Mouse (Mus musculus) G1E (cell line): ENCODE measurements around the gene Zdhhc17. TPM values are rescaled to one million over a fixed set of nuclear protein-coding genes. Genes with fewer than 3 reads are reported as not detected.

Source experiments
- ATAC-seq: 2 replicates; pipeline ENCODE4 v1.8.0; 2016; ENCODE audit warnings: mild to moderate bottlenecking; ENCODE audit not compliant: insufficient number of reproducible peaks, poor library complexity, low FRiP score, severe bottlenecking; ENCODE audit errors: extremely low read depth
- DNase-seq: peaks from one replicate; pipeline ENCODE4 v3.0.0; 2012; ENCODE audit warnings: low spot score
- H3K27me3 ChIP-seq: 2 replicates; pipeline ENCODE4 v1.6.1; 2012; ENCODE audit warnings: mild to moderate bottlenecking, low read length, inconsistent platforms; ENCODE audit not compliant: insufficient read depth
- H3K36me3 ChIP-seq: replicated peaks from 2 replicates; pipeline ENCODE3; 2012; ENCODE audit warnings: mild to moderate bottlenecking, inconsistent platforms
- H3K4me1 ChIP-seq: 2 replicates; pipeline ENCODE4 v1.6.1; 2012; ENCODE audit warnings: low read depth, low read length, inconsistent platforms, mixed read lengths; ENCODE audit not compliant: insufficient read depth
- H3K4me3 ChIP-seq: 2 replicates; pipeline ENCODE4 v1.5.1; 2012; ENCODE audit warnings: low read depth, mild to moderate bottlenecking, inconsistent platforms, low read length, moderate library complexity, mixed read lengths
- H3K9me3 ChIP-seq: replicated peaks from 2 replicates; pipeline ENCODE4 v1.6.1; 2012; ENCODE audit warnings: inconsistent platforms
- CTCF ChIP-seq: IDR thresholded peaks from 2 replicates; pipeline ENCODE4 v1.5.1; 2012; ENCODE audit warnings: low read depth, low read length, inconsistent platforms, mixed read lengths
- GATA1 ChIP-seq: IDR thresholded peaks from 2 replicates; pipeline ENCODE4 v1.6.1; 2012; ENCODE audit warnings: borderline replicate concordance, low read length, inconsistent platforms, mixed read lengths
- GATA2 ChIP-seq: IDR thresholded peaks from 2 replicates; pipeline ENCODE4 v1.6.1; 2012; ENCODE audit warnings: low read depth, low read length, inconsistent platforms, borderline replicate concordance
- POLR2AphosphoS5 ChIP-seq: IDR thresholded peaks from 2 replicates; pipeline ENCODE4 v1.6.1; 2012; ENCODE audit warnings: low read depth, low read length, inconsistent platforms; ENCODE audit not compliant: insufficient replicate concordance
- TAL1 ChIP-seq: conservative IDR thresholded peaks from 2 replicates; pipeline ENCODE4 v1.6.1; 2012; ENCODE audit warnings: low read depth, low read length, inconsistent platforms, mixed read lengths
- polyA plus RNA-seq: library from polyadenylated mRNA; stranded (reverse); fragments of >175 nt; gene quantifications from 2 replicates; pipeline ENCODE4 v1.2.3, GENCODE M21; 2012
- total RNA-seq, 2 experiments: library from RNA; stranded (forward) in 1 of 2; stranded (reverse) in 1 of 2; fragments of 200-1000 nt in 1 of 2; fragments of >200 nt in 1 of 2; fragmentation: Nextera tagmentation in 1 of 2; gene quantifications; 2 replicates each; pipeline ENCODE4 v1.2.3; 2014 to 2017

Gene Zdhhc17
- total and polyA plus RNA-seq, 3 experiments: 1.5 to 102 (median 70.0) TPM

- no peaks in the 10 kb centered on the region for H3K9me3 ChIP-seq
- no peak overlapping the region for H3K4me3 ChIP-seq
- H3K4me1 ChIP-seq: no peaks in the 10 kb centered on the region
- peaks cover 59% of the 10 kb centered on the region for H3K36me3 ChIP-seq
- ATAC-seq (no peak), DNase-seq (no peak)
- no peaks in the 10 kb centered on the region for H3K27me3 ChIP-seq
- TF ChIP-seq GATA1 (no peak), GATA2 (no peak), POLR2AphosphoS5 (no peak), TAL1 (no peak), CTCF (no peak)
Observed at GRCm38 (mm10) chr10:110940740-110941398, 69.1 kb downstream of the Zdhhc17 start.

- no peak for TF ChIP-seq GATA1
- TF ChIP-seq CTCF: no peak
- no peak for TF ChIP-seq TAL1
- no peak for TF ChIP-seq POLR2AphosphoS5
- TF ChIP-seq GATA2: no peak
- no peak for ATAC-seq
- H3K4me3 ChIP-seq: no peak overlapping the region
- H3K36me3 ChIP-seq: peaks cover 47% of the 10 kb centered on the region
- no peaks in the 10 kb centered on the region for H3K4me1 ChIP-seq
- no peaks in the 10 kb centered on the region for H3K9me3 ChIP-seq
- DNase-seq: no peak
- H3K27me3 ChIP-seq: no peaks in the 10 kb centered on the region
Observed at GRCm38 (mm10) chr10:110939717-110940116, 70.2 kb downstream of the Zdhhc17 start.

GRCm38 (mm10) chr10:110938841-110939549, 70.9 kb downstream of the Zdhhc17 start:
- Histone ChIP-seq H3K9me3 (no peaks in the 10 kb centered on the region), H3K4me3 (no peak overlapping the region), H3K36me3 (peaks cover 41% of the 10 kb centered on the region), H3K4me1 (no peaks in the 10 kb centered on the region), H3K27me3 (no peaks in the 10 kb centered on the region)
- ATAC-seq (no peak), DNase-seq (no peak)
- TF ChIP-seq TAL1 (no peak), GATA1 (no peak), GATA2 (no peak), CTCF (no peak), POLR2AphosphoS5 (no peak)

- TF ChIP-seq POLR2AphosphoS5 (no peak), TAL1 (no peak)
- no peaks in the 10 kb centered on the region for H3K4me1 ChIP-seq
- no peaks in the 10 kb centered on the region for H3K27me3 ChIP-seq
- ATAC-seq: no peak
- H3K4me3 ChIP-seq: no peak overlapping the region
- no peaks in the 10 kb centered on the region for H3K9me3 ChIP-seq
- H3K36me3 ChIP-seq: peaks cover 36% of the 10 kb centered on the region
- no peak for DNase-seq
Observed at GRCm38 (mm10) chr10:110938361-110938760, 71.6 kb downstream of the Zdhhc17 start.

GRCm38 (mm10) chr10:110935669-110936068, 74.3 kb downstream of the Zdhhc17 start:
- Histone ChIP-seq H3K4me1 (no peaks in the 10 kb centered on the region), H3K27me3 (peaks cover 8% of the 10 kb centered on the region), H3K9me3 (no peaks in the 10 kb centered on the region), H3K4me3 (no peak overlapping the region), H3K36me3 (peaks cover 18% of the 10 kb centered on the region)
- TF ChIP-seq TAL1 (no peak), POLR2AphosphoS5 (no peak), CTCF (no peak), GATA1 (no peak), GATA2 (no peak)
- DNase-seq (no peak), ATAC-seq (no peak)

- ATAC-seq (no peak), DNase-seq (no peak)
- no peaks in the 10 kb centered on the region for H3K9me3 ChIP-seq
- H3K4me1 ChIP-seq: no peaks in the 10 kb centered on the region
- H3K4me3 ChIP-seq: no peak overlapping the region
- H3K27me3 ChIP-seq: peaks cover 8% of the 10 kb centered on the region
- H3K36me3 ChIP-seq: peaks cover 16% of the 10 kb centered on the region
- TF ChIP-seq CTCF (no peak), GATA1 (no peak), GATA2 (no peak), TAL1 (no peak), POLR2AphosphoS5 (no peak)
Observed at GRCm38 (mm10) chr10:110935081-110935480, 74.9 kb downstream of the Zdhhc17 start.
